Mouse (Mus musculus): ENCODE measurements around the gene Lrrtm1. TPM values are rescaled to one million over a fixed set of nuclear protein-coding genes. Genes with fewer than 3 reads are reported as not detected.

Gene Lrrtm1
- polyA plus RNA-seq, 1 experiment: 0.63 TPM

DNA sequence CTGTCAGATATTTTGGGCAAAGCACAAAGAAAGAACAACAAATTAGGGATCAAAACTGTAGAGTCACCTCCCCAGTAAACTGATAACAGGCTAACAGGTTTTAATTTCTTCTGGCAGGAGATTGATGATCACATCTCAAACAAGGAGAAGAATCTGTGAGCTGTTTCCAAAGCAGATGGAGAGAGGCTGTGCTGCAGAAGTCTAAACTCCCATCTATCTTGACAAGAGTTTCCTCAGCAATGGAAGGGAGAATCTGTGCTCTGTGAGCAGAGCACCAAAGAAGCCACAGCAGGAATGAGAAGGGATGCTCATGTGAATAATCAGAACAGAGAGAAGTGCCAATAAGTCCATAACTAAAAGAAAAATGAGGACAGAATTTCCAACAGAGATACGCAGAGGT is 58.8 kb downstream of the Lrrtm1 start:
- WGBS: 97% methylated on average over 1 of the region's 1 CpGs
- DNase-seq (ENCODE audit: low read depth, low spot score): no peak

DNA sequence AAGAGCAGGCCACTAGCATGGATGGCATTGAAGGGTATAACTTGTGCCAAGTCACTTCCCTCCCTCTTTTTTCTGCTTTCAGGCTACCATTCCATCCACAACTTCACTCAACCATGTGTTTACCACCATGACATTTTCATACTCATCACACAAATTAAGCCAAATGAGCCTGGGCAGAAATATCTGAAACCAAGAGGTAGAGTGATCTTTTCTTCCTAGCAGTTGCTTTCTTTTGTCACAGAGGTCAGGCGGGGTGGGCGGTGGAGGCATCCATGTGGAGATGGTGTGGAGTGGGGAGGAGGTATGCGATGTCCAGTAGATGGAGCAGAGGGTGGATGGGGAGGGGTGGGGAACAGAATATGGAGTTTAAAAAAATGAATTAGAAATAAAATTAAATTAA is 64.3 kb downstream of the Lrrtm1 start:
- no peak for DNase-seq (ENCODE audit: low read depth, low spot score)
- 95% methylated on average over 3 of the region's 3 CpGs for WGBS
